Mouse (Mus musculus): ENCODE measurements at regions not wholly inside any gene's neighbourhood (a gene's known extent, or its start where the extent isn't known, plus 50 kb on each side); places are given as distances from the start of the nearest gene placed in this dataset.

GRCm38 (mm10) chr15:11453997-11454396 is 54.5 kb upstream of the Tars start:
- intact Hi-C loops (cut with DNase I) = no loop called here
- H3K27ac ChIP-seq = no peak overlapping the region
- no peak for TF ChIP-seq CTCF (IDR thresholded peaks at IDR 0.05)
- H3K4me3 ChIP-seq = no peak overlapping the region
- DNase-seq (ENCODE audit: extremely low spot score in 1 of 2, low spot score in 2 of 2) = no peak

- no peak for DNase-seq (ENCODE audit: extremely low spot score in 1 of 2, low spot score in 2 of 2)
- TF ChIP-seq CTCF (IDR thresholded peaks at IDR 0.05) = no peak
- Histone ChIP-seq H3K27ac (no peak overlapping the region), H3K4me3 (no peak overlapping the region)
- intact Hi-C loops (cut with DNase I) = no loop called here
These were observed 52.2 kb upstream of the Tars start for GRCm38 (mm10) chr15:11451635-11452034.
